Mouse (Mus musculus) intestine, embryonic 14.5 days (tissue): Measurements from ENCODE around the gene Soat2. TPM values are rescaled to one million over a fixed set of nuclear protein-coding genes. Genes with fewer than 3 reads are reported as not detected.

ENCODE experiments used
- ATAC-seq: fragments of 200-750 bp; cut with Nextera tagmentation; replicated peaks from 2 replicates; pipeline ENCODE4 v1.8.0; 2017; ENCODE audit warnings: low read depth, moderate number of reproducible peaks, moderate TSS enrichment, moderate library complexity; ENCODE audit not compliant: low FRiP score, low TSS enrichment
- DNase-seq: peaks from one replicate; pipeline ENCODE4 v3.0.0-alpha.2; 2018; ENCODE audit warnings: low spot score
- H3K27ac ChIP-seq: fragments of 300-500 bp; sonication (generic); 2 replicates; pipeline ENCODE4 v1.5.1; 2014; ENCODE audit warnings: low read depth, mild to moderate bottlenecking, control low read depth
- H3K27me3 ChIP-seq: fragments of 300-500 bp; sonication (generic); replicated peaks from 2 replicates; pipeline ENCODE4 v1.6.1; 2014; ENCODE audit warnings: low read length, control low read depth; ENCODE audit not compliant: control insufficient read depth, insufficient read depth
- H3K36me3 ChIP-seq: fragments of 300-500 bp; sonication (generic); 2 replicates; pipeline ENCODE4 v1.6.1; 2014; ENCODE audit warnings: low read length, control low read depth; ENCODE audit not compliant: control insufficient read depth, insufficient read depth
- H3K4me1 ChIP-seq: fragments of 300-500 bp; sonication (generic); replicated peaks from 2 replicates; pipeline ENCODE4 v1.6.1; 2014; ENCODE audit warnings: low read length, control low read depth, mixed read lengths; ENCODE audit not compliant: control insufficient read depth, insufficient read depth
- H3K4me2 ChIP-seq: fragments of 300-500 bp; sonication (generic); 2 replicates; pipeline ENCODE4 v1.6.1; 2014; ENCODE audit warnings: low read length
- H3K4me3 ChIP-seq: fragments of 300-500 bp; sonication (generic); 2 replicates; pipeline ENCODE4 v1.5.1; 2014; ENCODE audit warnings: low read depth, low read length, control low read depth, mixed read lengths
- H3K9ac ChIP-seq: fragments of 300-500 bp; sonication (generic); 2 replicates; pipeline ENCODE4 v1.6.1; 2014; ENCODE audit warnings: mild to moderate bottlenecking, low read length
- H3K9me3 ChIP-seq: fragments of 300-500 bp; sonication (generic); 2 replicates; pipeline ENCODE4 v1.6.1; 2016; ENCODE audit warnings: low read length, control low read depth; ENCODE audit not compliant: control insufficient read depth
- WGBS: fragments of 180-500 bp; shearing (Covaris S2); extraction: QIAGEN DNeasy Blood & Tissue Kit; methylation state at CpG from one replicate; pipeline ENCODE4 v1.1.7; 2014; 5-methylcytosine and 5-hydroxymethylcytosine counted together
- polyA plus RNA-seq: library from polyadenylated mRNA; unstranded; fragments of >200 nt; fragmentation: Nextera tagmentation; extraction: Ambion mirVana; gene quantifications from 2 replicates; pipeline ENCODE4 v1.2.1, GENCODE M21; 2014

The Soat2 gene
- polyA plus RNA-seq, 1 experiment from 2014 or later = 4.7 TPM

DNA sequence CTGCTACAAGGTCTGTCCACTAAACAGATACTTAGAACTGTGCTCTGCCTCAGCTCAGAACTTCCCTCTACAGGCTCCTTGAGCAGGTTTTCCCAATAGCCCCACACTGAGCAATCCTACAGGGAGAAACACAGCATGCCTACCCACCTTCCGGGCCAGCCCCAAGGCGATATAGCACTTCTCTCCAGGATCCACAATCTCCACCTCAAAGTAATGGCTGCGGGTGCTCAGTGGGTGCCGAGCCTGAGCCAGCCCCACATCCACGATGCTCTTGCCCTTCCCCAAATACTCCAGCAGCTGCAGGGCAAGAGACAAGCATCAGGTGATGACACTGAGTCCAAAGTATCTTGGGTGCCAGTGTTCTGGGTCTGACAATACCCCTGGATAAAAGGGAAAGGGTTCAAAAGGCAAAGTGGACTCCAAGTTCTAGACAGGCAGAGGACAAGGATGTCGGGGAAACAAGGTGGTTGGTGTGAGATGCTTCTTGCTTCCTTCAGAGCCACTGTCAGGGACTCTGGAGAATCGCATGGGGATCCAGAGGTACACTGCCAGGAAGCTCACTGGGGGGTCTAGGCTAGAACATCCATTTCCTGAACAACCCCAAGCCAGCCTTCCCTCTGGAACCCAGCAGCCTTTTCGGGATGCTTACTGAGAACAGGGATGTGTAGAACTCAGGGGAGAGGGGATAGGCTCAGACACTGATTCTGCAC lies 31.1 kb upstream of the Soat2 start:
- ATAC-seq (no peak), DNase-seq (no peak)
- Histone ChIP-seq H3K9me3 (no peaks in the 10 kb centered on the region), H3K4me2 (no peak overlapping the region), H3K9ac (no peak overlapping the region), H3K27ac (no peak overlapping the region), H3K4me3 (no peak overlapping the region), H3K36me3 (peaks cover 74% of the 10 kb centered on the region), H3K4me1 (peaks cover 8% of the 10 kb centered on the region; the same call in 1 of the 2 replicates), H3K27me3 (no peaks in the 10 kb centered on the region)
- WGBS = 71% methylated on average over 8 of the region's 8 CpGs

DNA sequence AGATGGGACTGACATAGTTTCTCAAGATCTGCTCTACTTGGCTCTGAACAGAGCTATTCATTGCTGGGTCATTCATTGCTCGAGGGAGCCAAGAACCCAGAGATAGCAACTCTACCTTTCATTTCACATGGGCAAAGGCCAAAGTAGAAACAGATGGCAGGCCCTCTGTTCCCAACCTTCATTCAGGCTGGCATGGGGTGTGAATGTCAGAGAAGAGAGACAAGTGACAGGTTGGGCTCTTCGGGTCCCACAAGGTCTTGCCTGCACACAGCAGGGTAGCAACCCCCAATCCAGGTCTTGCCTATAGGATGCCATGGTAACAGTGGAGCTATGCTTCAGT lies 30.5 kb upstream of the Soat2 start:
- no peak for ATAC-seq
- H3K4me3 ChIP-seq = no peak overlapping the region
- H3K27me3 ChIP-seq = no peaks in the 10 kb centered on the region
- H3K4me1 ChIP-seq = peaks cover 8% of the 10 kb centered on the region; the same call in 1 of the 2 replicates
- H3K36me3 ChIP-seq = peaks cover 71% of the 10 kb centered on the region
- H3K9ac ChIP-seq = no peak overlapping the region
- H3K9me3 ChIP-seq = no peaks in the 10 kb centered on the region
- WGBS = 91% methylated on average over 2 of the region's 2 CpGs
- no peak for DNase-seq
- H3K4me2 ChIP-seq = no peak overlapping the region
- H3K27ac ChIP-seq = no peak overlapping the region

DNA sequence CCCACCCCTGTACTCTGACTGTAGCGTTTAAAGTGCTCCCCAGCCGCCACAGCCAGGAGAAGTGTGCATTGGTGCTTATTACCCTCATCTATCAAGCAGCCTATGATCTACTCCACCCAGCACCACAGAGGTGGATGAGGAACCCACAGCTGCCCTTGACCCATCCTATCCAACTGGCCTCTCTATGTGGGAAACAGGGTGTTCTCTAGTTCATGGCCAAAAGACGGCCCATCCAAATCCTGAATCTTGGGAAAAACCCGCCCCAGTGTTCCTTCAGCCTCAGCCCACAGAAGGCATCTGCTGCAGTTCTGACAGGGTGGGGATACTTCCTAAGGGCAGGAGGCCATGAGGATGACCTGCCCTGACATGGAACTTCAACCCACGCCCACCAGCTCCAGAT lies 29.8 kb upstream of the Soat2 start:
- H3K9ac ChIP-seq = no peak overlapping the region
- H3K27me3 ChIP-seq = no peaks in the 10 kb centered on the region
- peaks cover 8% of the 10 kb centered on the region; the same call in 1 of the 2 replicates for H3K4me1 ChIP-seq
- no peak for ATAC-seq
- WGBS = 69% methylated on average over 5 of the region's 5 CpGs
- H3K4me2 ChIP-seq = no peak overlapping the region
- DNase-seq = no peak
- no peaks in the 10 kb centered on the region for H3K9me3 ChIP-seq
- H3K27ac ChIP-seq = no peak overlapping the region
- H3K36me3 ChIP-seq = peaks cover 69% of the 10 kb centered on the region
- H3K4me3 ChIP-seq = no peak overlapping the region

DNA sequence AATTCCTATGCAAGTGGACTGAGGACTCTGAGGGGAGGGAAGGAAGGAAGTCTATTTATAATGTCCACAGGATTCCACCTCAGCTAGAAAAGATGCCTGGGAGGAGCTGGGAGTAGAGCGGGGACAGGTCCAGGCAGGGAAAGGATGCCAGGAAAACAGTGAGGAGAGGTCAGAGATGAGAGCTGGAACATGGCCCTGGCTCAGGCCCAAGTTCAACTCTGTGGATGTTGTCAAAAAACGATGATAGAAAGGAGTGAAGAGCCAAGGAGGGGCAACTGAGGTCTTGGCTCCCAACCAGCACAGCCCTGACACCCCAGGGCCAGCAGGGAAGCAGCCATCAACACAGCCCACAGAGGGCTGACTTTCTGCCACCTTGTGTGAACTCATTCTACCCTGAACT lies 24.0 kb upstream of the Soat2 start:
- Histone ChIP-seq H3K36me3 (peaks cover 67% of the 10 kb centered on the region), H3K9ac (no peak overlapping the region), H3K4me1 (no peaks in the 10 kb centered on the region), H3K4me3 (no peak overlapping the region), H3K27ac (no peak overlapping the region), H3K27me3 (no peaks in the 10 kb centered on the region), H3K4me2 (no peak overlapping the region), H3K9me3 (no peaks in the 10 kb centered on the region)
- WGBS = 80% methylated on average over 2 of the region's 2 CpGs
- ATAC-seq = no peak
- no peak for DNase-seq

DNA sequence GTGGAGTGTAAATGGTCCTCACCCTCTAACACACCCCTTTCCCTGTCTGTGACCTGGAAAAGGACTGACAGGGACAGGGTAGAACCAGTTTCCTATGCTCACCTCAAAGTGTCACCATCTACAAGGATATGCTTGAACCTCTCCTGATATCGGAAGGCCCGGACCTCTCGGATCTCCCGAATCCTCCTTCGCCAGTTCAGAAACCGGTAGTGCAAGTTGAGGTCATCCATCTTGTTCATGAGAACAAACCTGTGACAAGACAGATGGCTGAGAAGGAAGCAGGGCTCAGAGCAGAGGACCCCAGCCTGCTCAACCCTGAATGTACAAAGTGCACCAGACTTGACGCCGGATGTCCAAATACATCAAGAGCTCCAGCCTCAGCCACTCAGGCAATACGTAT lies 17.0 kb upstream of the Soat2 start:
- H3K4me2 ChIP-seq = no peak overlapping the region
- WGBS = 71% methylated on average over 9 of the region's 9 CpGs
- peaks cover 48% of the 10 kb centered on the region for H3K36me3 ChIP-seq
- ATAC-seq (no peak), DNase-seq (no peak)
- H3K4me3 ChIP-seq = no peak overlapping the region
- H3K27ac ChIP-seq = no peak overlapping the region
- no peak overlapping the region for H3K9ac ChIP-seq
- H3K27me3 ChIP-seq = no peaks in the 10 kb centered on the region
- H3K9me3 ChIP-seq = no peaks in the 10 kb centered on the region
- H3K4me1 ChIP-seq = peaks cover 12% of the 10 kb centered on the region

DNA sequence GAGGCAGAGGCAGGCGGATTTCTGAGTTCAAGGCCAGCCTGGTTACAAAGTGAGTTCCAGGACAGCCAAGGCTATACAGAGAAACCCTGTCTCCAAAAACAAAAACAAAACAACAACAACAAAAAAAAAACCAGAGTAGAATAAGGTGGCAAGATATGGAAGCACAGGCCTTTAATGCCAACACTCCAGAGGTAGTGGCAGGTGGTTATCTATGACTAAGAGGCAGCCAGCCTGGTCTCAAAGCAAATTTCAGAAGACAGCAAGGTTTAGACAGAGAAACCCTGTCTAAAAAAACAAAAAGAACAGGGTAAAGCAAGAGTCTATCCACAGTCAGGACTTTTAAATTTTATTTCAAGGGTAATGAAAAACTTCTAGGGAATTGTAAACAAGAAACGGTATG lies 15.6 kb upstream of the Soat2 start:
- H3K36me3 ChIP-seq = peaks cover 34% of the 10 kb centered on the region
- no peak overlapping the region for H3K9ac ChIP-seq
- H3K9me3 ChIP-seq = no peaks in the 10 kb centered on the region
- no peaks in the 10 kb centered on the region for H3K27me3 ChIP-seq
- no peak overlapping the region for H3K27ac ChIP-seq
- ATAC-seq = no peak
- DNase-seq = no peak
- peak overlapping the region; percentile 78 for H3K4me2 ChIP-seq
- H3K4me3 ChIP-seq = no peak overlapping the region
- WGBS = 69% methylated on average over 2 of the region's 2 CpGs
- peaks cover 12% of the 10 kb centered on the region for H3K4me1 ChIP-seq

DNA sequence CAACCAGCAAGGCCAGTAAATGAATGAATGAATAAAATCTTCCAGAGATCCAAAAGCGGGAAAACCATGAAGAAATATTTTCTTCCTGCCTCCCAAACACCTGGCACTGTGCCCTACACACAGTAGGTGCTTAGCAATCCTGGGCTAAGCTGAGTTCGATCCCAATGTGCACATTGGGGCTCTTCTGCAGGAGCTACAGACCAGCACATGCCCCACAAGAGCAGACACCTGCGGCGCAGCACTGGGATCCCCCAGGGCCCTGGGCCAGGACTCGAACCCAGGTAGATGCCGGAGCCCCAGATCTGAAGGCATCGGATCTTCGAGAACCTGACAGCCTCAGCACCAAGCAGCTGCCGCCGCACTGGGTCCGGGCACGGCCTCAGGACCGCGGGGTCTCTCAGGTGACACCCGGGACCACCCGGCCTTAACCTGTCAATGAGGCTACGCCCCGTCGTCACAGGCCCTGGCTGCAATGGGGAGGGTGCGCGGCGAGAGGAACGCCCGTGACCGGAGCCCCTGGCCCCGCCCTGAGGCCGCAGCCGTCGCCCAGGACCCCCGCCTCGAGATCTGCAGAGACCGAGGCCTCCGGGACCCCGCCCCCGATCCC lies 14.7 kb upstream of the Soat2 start:
- H3K27me3 ChIP-seq = no peaks in the 10 kb centered on the region
- no peak for DNase-seq
- peaks cover 25% of the 10 kb centered on the region for H3K36me3 ChIP-seq
- no peaks in the 10 kb centered on the region for H3K9me3 ChIP-seq
- peak overlapping the region; percentile 74 for H3K9ac ChIP-seq
- ATAC-seq = peak; percentile 78
- peak overlapping the region; percentile 85 for H3K4me3 ChIP-seq
- peak overlapping the region; percentile 72; the same call in 1 of the 2 replicates for H3K27ac ChIP-seq
- peaks cover 12% of the 10 kb centered on the region for H3K4me1 ChIP-seq
- peak overlapping the region; percentile 78 for H3K4me2 ChIP-seq
- 3% methylated on average over 35 of the region's 35 CpGs for WGBS

DNA sequence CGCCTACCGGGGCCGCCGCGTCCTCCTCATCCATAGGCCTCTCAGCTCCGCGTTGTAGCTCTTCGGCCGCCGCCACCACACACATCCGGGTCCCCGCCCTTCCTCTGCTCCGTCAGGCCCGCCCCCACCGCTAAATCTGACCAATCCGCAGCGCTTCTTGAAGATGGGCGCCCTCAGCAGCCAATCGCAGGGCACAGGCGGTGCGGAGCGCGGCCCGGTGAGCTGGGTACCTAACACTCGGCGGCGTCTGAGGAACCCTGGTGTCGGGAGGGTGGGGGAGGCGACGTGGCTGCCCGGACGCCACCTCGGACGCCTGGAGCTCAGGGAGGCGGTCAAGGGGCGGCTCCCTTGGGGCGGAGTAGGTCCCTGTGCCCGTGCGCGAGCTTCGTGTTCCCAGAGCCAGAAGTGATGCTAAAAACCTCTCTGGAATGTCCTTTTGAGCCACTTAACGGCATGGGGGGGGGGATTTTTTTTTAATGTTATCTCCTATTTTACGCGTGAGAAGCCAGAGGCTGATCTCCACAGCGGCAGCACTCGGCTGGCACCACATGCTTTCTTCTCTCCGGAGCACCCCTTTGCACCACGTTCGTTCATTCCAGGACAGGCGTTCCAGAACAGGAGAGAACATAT lies 14.1 kb upstream of the Soat2 start, which contains the start of gene Spryd3:
TSS of gene Spryd3 (minus strand) at position 106 of the 630 bp plus-strand sequence.
- peak within 1 kb of the TSS; percentile 78 for H3K4me2 ChIP-seq
- H3K36me3 ChIP-seq = peaks cover 19% of the 10 kb centered on the region
- peak within 1 kb of the TSS; percentile 74 for H3K9ac ChIP-seq
- H3K4me1 ChIP-seq = peaks cover 12% of the 10 kb centered on the region
- peak within 1 kb of the TSS; percentile 72 for H3K27ac ChIP-seq
- no peaks in the 10 kb centered on the region for H3K9me3 ChIP-seq
- peak within 1 kb of the TSS; percentile 85 for H3K4me3 ChIP-seq
- DNase-seq = peak; percentile 99
- WGBS = 1% methylated on average over 49 of the region's 50 CpGs
- no peaks in the 10 kb centered on the region for H3K27me3 ChIP-seq
- peak; percentile 98 for ATAC-seq
